In the genomic region with DNA sequence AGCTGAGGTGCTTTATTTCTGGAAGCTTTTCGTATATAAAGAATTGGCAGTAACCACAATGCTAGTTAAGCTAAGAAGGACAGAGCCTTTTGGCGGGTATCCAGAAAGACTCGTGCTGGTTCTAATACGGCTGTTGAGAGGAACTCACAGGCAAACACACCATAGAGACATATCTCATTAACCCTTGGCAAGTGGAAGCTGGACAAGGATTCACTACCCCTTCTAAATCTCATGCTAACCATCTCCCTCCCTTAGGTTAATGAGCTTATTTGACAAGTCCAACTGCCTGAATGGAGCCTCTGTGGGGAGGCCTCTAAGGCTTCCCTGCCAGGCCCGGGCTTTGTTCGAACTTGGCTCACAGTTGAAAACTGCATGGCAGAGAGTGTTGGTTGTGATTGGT, we compare ENCODE assay signal across 17 mouse cellular contexts. TPM values are rescaled to one million over a fixed set of nuclear protein-coding genes. Genes with fewer than 3 reads are reported as not detected.
DNase-seq lines count a peak whose midpoint lies in the region; ATAC-seq and TF ChIP-seq lines count a peak whose summit lies in the region.
"Had no signal": no experiment of that assay in that cellular context is flagged by ENCODE, and none has a peak within 500 bp of the region (broad histone marks: within the 10 kb centered on the region; RNA-seq: fewer than 3 reads in every experiment).

No protein-coding gene starts in this region.

- peaks cover 2% of the 10 kb centered on the region; the same call in 1 of the 2 replicates for H3K4me1 ChIP-seq in heart, embryonic 16.5 days (ENCODE audit: control insufficient read depth, insufficient read depth, low read length)
- H3K4me1 ChIP-seq in lung, embryonic 14.5 days (ENCODE audit: insufficient read depth): no peaks in the 10 kb centered on the region
- H3K4me1 ChIP-seq in forebrain, embryonic 16.5 days (replicated peaks; ENCODE audit: control insufficient read depth, insufficient read depth, low read length): peaks cover 3% of the 10 kb centered on the region; the same call in 1 of the 2 replicates
- H3K4me1 ChIP-seq in neural tube, embryonic 15.5 days: no peaks in the 10 kb centered on the region

- no peaks in the 10 kb centered on the region for H3K27me3 ChIP-seq in heart, embryonic 16.5 days (ENCODE audit: control insufficient read depth, insufficient read depth, low read length)
- no peaks in the 10 kb centered on the region for H3K27me3 ChIP-seq in lung, embryonic 14.5 days (ENCODE audit: insufficient read depth, low read length)
- no peaks in the 10 kb centered on the region for H3K27me3 ChIP-seq in forebrain, embryonic 16.5 days (replicated peaks; ENCODE audit: control insufficient read depth, insufficient read depth, low read length)
- H3K27me3 ChIP-seq in neural tube, embryonic 15.5 days (replicated peaks): no peaks in the 10 kb centered on the region

- WGBS in heart, embryonic 16.5 days: 57% methylated on average over 6 of the region's 6 CpGs
- 53% methylated on average over 6 of the region's 6 CpGs for WGBS in lung, embryonic 14.5 days
- WGBS in forebrain, embryonic 16.5 days: 24% methylated on average over 6 of the region's 6 CpGs
- 67% methylated on average over 6 of the region's 6 CpGs for WGBS in neural tube, embryonic 15.5 days

- H3K4me3 ChIP-seq in heart, embryonic 16.5 days (ENCODE audit: low read length): no peak overlapping the region
- H3K4me3 ChIP-seq in lung, embryonic 14.5 days (ENCODE audit: low read depth, low read length): no peak overlapping the region
- H3K4me3 ChIP-seq in forebrain, embryonic 16.5 days (replicated peaks; ENCODE audit: low read length): no peak overlapping the region
- no peak overlapping the region for H3K4me3 ChIP-seq in neural tube, embryonic 15.5 days (replicated peaks)
- H3K4me3 ChIP-seq: layer of hippocampus, adult 2 months had no signal

- peak; percentile 28; the same call in 1 of the 2 replicates for ATAC-seq in heart, embryonic 16.5 days (replicated peaks; ENCODE audit: extremely low read depth, insufficient read depth, low FRiP score)
- ATAC-seq in lung, embryonic 14.5 days (ENCODE audit: insufficient read depth): no peak
- ATAC-seq in forebrain, embryonic 16.5 days: peak; percentile 92
- ATAC-seq in neural tube, embryonic 15.5 days (ENCODE audit: low FRiP score): peak; percentile 60; the same call in 1 of the 2 replicates

- H3K9ac ChIP-seq in heart, embryonic 16.5 days (ENCODE audit: low read length): no peak overlapping the region
- no peak overlapping the region for H3K9ac ChIP-seq in lung, embryonic 14.5 days
- H3K9ac ChIP-seq in forebrain, embryonic 16.5 days (replicated peaks; ENCODE audit: low read depth, low read length): no peak overlapping the region
- H3K9ac ChIP-seq in neural tube, embryonic 15.5 days (replicated peaks): no peak overlapping the region

- H3K4me2 ChIP-seq in heart, embryonic 16.5 days (ENCODE audit: low read depth, low read length): no peak overlapping the region
- H3K4me2 ChIP-seq in lung, embryonic 14.5 days: no peak overlapping the region
- no peak overlapping the region for H3K4me2 ChIP-seq in forebrain, embryonic 16.5 days (ENCODE audit: low read length)
- no peak overlapping the region for H3K4me2 ChIP-seq in neural tube, embryonic 15.5 days
- H3K4me2 ChIP-seq: liver, embryonic 11.5 days had no signal

- H3K27ac ChIP-seq in heart, embryonic 16.5 days (ENCODE audit: low read length): no peak overlapping the region
- H3K27ac ChIP-seq in lung, embryonic 14.5 days (ENCODE audit: low read depth): no peak overlapping the region
- 0 out of 2 replicates have a peak overlapping the region, but pooled peaks have one; percentile 3 for H3K27ac ChIP-seq in forebrain, embryonic 16.5 days (ENCODE audit: low read length)
- H3K27ac ChIP-seq in neural tube, embryonic 15.5 days (replicated peaks): no peak overlapping the region
- H3K27ac ChIP-seq: layer of hippocampus, adult 2 months had no signal

- no peaks in the 10 kb centered on the region for H3K36me3 ChIP-seq in heart, embryonic 16.5 days (ENCODE audit: control insufficient read depth, insufficient read depth)
- H3K36me3 ChIP-seq in lung, embryonic 14.5 days (ENCODE audit: insufficient read depth): no peaks in the 10 kb centered on the region
- H3K36me3 ChIP-seq in forebrain, embryonic 16.5 days (ENCODE audit: control insufficient read depth, insufficient read depth): no peaks in the 10 kb centered on the region
- no peaks in the 10 kb centered on the region for H3K36me3 ChIP-seq in neural tube, embryonic 15.5 days

- no peaks in the 10 kb centered on the region for H3K9me3 ChIP-seq in heart, embryonic 16.5 days (replicated peaks; ENCODE audit: control insufficient read depth, low read length)
- H3K9me3 ChIP-seq in lung, embryonic 14.5 days (ENCODE audit: low read depth, low read length): no peaks in the 10 kb centered on the region
- no peaks in the 10 kb centered on the region for H3K9me3 ChIP-seq in forebrain, embryonic 16.5 days (ENCODE audit: control insufficient read depth, low read length)
- no peaks in the 10 kb centered on the region for H3K9me3 ChIP-seq in neural tube, embryonic 15.5 days (replicated peaks)

- TF ChIP-seq CTCF in lung, embryonic 14.5 days (IDR thresholded peaks at IDR 0.05; ENCODE audit: low read depth): no peak

- DNase-seq in heart, adult 8-10 months (ENCODE audit: low spot score): no peak
- peak; percentile 71 for DNase-seq in lung, embryonic 14.5 days
- no peak for DNase-seq in lung, postnatal 25 days (ENCODE audit: low spot score)
- DNase-seq in lung, postnatal 10 days: no peak
- DNase-seq: cerebellum, adult 11 months; heart, adult 11 months; kidney, adult 8-10 months; lung, postnatal 14 days; thymus, postnatal 4 days had no signal

RNA-seq across cellular contexts. Expression of a gene that starts 10.0 kb away (rescaled TPM):
- 2.2 and 3.2 TPM in 2 replicates for polyA plus RNA-seq in heart, embryonic 16.5 days (2015; fragmentation: Nextera tagmentation; extraction: Ambion mirVana)
- under 1 TPM in 1 of 4 experiments, not detected in 3; 0.14 TPM for total RNA-seq in heart, adult 8-10 months (2022)
- 0.58 TPM in 1 of 2 replicates, not detected in the other for polyA plus RNA-seq in lung, embryonic 14.5 days (2014; fragmentation: Nextera tagmentation; extraction: Ambion mirVana)
- polyA plus RNA-seq in forebrain, embryonic 16.5 days (2015; fragmentation: Nextera tagmentation; extraction: Ambion mirVana): 1.3 and 2.9 TPM in 2 replicates
- polyA plus RNA-seq in neural tube, embryonic 15.5 days (2015; fragmentation: Nextera tagmentation; extraction: Ambion mirVana): 2.3 and 2.7 TPM in 2 replicates
- total RNA-seq: hematopoietic stem cell, adult 5-6 weeks; layer of hippocampus, adult 2 months; MEL; monocyte, adult 5-6 weeks had no signal
